Mouse (Mus musculus) kidney, postnatal 10 days (tissue): ENCODE results near the gene Olfr1280.
"Not testable (repeated sequence)": the region's sequence is repeated elsewhere in the genome, so short reads cannot be mapped to it uniquely, and the experiment has no call there.

Experiments
- DNase-seq: peaks from one replicate; pipeline ENCODE4 v3.0.0; 2021; ENCODE audit warnings: mixed read lengths

Olfr1280 gene

DNA sequence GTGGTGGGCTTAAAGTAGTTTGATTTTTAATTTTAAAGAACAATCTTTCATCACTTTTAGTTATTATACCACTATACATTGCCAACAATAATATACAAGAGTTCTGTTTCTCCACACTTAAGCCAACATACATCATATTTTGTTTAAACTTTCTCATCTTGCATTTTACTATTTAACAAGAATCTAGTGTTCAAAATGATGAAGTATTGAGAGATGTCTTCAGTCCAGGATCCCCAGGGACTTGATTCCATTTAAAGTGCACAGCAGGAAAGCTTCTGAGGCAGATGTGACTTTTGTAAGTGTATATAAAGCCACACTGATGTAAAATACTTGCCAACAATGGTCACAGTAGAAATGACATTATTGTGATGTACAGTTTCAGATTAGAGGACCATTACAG is at the start of gene Olfr1280:
Gene Olfr1280 (plus strand): TSS at position 301 of the 400 bp plus-strand sequence.
- DNase-seq = no peak

DNA sequence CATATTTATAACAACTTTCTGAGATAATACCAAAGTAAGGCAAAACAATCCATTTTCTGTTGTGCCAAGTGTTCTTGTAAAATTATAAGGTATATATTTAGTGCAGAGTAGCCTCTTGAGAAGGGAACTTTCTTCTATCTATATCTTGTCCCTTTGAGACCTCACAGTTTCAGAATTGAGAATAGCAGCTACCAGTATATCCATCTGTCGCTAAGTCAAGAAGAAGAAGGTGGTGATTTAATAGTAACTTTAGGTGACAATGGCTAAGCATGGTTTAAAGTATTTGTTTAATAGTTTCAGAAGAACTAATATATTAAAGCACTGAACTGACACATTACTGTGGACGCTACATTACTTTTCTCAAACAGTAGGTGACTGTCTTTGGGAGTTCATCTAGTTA is 39.8 kb upstream of the Olfr1280 start, which contains the start of gene Olfr1277:
Gene Olfr1277 (minus strand): TSS at position 101 of the 400 bp plus-strand sequence.
- no peak for DNase-seq

DNA sequence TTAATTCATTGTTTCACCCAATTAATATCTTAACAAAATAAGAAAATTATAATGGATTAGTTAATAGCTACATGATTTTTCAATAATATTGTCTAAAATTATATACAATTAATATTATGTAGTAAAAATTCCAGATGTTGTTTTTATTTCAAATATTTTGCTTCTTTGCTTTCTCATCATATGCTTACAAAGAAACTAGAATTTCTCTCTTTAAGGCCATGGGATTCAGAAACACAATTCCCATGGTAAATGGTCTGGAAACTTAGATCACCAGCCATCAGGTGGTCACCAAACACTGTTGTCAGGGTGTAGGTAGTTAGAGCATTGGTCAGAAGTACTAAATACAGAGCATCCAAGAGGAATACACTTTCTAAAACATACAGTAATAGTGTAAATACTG is 24.0 kb upstream of the Olfr1280 start, which contains the start of gene Olfr1278:
Gene Olfr1278 (plus strand): TSS at position 301 of the 400 bp plus-strand sequence.
- no peak for DNase-seq

DNA sequence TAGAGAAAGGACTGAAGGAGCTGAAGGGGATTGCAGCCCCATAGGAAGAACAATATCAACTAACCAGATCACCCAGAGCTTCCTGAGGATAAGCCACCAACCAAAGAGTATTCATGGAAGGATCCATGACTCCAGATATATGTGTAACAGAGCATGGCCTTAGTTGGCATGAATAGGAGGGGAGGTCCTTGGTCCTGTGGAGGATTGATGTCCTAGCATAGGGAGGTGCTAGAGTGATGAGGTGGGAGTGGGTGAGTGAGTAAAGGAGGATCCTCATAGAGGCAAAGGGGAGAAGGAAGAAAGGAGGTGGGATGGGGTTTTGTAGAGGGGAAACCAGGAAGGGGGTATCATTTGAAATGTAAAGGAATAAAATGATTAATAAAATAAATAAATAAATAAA is 15.3 kb upstream of the Olfr1280 start:
- DNase-seq = no peak

DNA sequence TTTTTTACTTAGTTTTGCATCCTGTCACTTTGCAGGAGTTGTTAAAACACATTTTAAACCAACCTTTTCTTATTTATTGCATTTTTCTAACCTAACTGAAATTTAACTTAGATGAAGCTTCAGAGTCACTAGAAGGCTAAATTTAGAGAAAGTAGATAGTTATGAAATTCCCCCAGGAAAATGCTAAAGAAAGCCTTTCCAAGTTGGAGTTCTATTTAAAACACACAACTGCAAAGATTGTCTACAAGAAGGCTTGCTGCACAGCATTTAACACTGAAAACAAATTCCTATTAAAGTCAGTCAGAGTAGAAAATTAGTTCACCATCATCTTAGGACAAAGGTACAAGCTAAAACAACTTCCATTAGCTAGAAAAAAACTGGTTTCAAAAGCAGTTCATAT is 13.4 kb upstream of the Olfr1280 start, which contains the start of gene Olfr1279:
Gene Olfr1279 (plus strand): TSS at position 262 of the 400 bp plus-strand sequence.
- DNase-seq = no peak

DNA sequence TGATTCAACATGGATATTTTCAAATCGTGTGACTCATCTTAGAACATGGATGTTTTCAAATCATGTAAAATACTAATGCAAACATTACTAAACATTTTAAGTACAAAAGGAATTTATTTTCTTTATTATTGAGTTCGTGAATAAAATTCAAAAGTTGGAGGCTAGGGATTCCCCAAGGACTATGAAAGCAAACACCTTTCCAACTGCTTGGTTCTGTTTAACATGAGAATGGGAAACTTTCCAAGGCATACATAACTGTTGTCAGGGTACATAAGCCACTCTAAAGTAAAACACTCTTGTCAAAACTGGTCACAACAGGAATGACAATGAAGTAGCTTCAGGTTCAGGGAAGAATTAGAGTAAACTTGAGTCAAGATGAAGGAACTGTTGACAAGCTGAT is 12.4 kb downstream of the Olfr1280 start, which contains the start of gene Olfr1281:
Gene Olfr1281 (plus strand): TSS at position 301 of the 400 bp plus-strand sequence.
- DNase-seq = no peak

DNA sequence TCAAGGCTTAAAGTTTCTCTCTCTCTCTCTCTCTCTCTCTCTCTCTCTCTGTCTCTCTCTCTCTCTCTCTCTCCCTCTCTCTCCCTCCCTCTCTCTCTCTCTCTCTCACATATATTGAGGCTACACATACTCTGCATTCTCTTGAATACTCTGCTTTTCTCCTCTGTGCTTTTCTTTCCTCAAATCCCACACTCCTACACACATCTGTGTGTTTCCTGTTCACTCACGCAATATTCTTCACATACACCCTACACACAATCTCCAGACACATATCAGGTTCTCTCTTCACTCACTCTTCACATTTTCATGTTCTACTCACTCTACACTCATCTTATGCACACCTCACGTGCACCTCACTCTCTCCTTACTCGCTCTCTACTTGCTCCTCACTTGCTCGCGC is 19.9 kb downstream of the Olfr1280 start:
- not testable (repeated sequence) for DNase-seq

DNA sequence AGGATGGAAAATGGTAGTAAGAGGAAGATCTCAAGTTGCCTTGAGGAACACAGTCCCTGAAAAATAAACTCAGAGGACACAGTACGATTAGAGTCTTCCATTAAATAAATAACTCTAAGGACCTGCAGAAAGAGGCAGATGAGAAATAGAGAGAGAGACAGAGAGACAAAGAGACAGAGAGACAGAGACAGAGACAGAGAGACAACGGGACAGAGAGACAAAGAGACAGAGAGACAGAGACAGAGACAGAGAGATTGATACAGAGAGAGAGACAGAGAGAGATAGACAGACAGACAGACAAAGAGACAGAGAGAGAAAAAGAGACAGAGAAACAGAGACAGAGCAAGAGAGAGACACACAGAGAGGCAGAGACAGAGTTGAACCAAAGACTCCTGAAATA is 22.2 kb downstream of the Olfr1280 start, which contains the start of gene Olfr1282:
Gene Olfr1282 (minus strand): TSS at position 101 of the 400 bp plus-strand sequence.
- DNase-seq = no peak

DNA sequence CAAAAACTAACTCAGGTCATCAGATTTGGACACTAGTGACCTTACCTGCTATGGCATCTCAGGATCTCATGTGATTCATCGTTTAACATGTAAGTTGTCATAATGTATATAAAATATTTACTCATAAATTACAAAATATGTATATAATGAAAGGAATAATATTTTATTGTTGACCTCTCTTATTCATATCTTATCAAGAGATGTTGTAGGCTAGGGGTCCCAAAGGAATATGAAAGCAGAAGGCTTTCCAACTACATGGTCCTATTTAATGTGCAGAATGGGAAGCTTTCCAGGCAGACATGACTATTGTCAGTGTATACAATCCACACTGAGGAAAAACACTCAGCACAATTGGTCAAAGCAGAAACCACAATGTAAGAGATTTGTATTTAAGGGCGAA is 52.7 kb downstream of the Olfr1280 start, which contains the start of gene Olfr1283:
Gene Olfr1283 (plus strand): TSS at position 301 of the 400 bp plus-strand sequence.
- DNase-seq = no peak

DNA sequence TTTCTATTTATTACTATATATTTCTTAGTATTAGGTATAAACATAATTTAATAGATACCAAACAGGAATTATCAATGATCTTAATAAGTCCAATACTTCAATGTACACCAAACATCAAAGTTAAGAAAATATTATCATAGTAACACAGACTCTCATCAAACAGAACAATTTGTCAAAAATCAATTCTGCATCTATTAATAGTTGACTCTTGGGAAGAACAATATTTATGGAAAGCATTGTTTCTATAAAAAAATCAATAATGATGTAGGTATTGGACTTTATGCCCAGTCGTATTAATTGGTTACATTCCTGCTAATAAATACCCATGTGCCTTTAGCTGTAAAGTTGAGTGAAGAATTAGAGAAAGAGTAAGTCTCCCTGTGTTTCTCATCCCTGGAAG is 61.4 kb downstream of the Olfr1280 start, which contains the start of gene Olfr1284:
Gene Olfr1284 (plus strand): TSS at position 301 of the 400 bp plus-strand sequence.
- no peak for DNase-seq
